Mouse (Mus musculus): ENCODE data around the gene Axl.

Axl gene

DNA sequence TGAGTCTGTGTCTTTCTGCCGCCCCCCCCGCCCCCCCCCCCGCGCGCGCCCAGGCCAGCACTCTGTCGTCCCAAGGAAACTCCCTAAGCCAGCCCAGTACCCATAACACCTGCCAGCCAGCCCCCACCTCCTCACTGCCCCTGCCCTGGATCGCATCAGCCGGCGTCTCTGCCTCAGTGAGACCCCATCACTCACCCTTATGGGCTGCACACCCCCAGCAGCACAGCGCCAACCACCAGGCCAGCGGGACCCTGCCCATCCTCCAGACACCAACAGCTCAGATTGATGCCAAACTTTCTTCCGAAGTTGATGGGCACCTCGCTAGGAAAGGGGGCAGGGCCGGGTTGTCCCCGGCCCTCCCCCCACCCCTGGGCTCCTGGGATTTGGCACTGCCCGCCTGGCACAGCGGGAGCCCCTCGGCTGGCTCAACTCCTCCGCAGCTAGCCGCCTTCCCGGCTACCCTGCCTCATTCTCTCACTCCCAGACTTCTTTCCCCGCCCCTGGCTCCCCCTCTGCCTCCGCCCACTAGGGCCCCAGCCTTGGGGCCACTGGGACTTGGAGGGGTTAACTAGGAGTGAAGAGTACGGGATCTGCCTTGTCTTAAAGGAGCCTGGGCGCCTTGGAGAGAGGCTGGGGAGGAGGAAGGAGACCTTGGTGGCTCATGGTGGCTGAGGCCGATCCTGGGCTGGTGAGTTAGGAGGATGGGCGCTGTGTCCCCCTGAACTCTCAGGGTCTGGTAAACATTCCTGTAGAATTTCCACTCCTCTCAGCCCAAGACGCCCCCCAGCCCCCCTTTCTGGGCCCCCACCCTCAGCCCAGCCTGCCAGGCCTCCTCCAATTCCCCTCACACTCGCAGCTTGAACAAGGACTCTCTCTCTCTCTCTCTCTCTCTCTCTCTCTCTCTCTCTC lies at the start of gene Axl:
Axl (minus strand) TSS at position 486 of the 909 bp plus-strand sequence.
- peak; percentile 67 for DNase-seq (ENCODE audit: low spot score)

- peak; percentile 27 for DNase-seq (ENCODE audit: low spot score)
Measured at GRCm38 (mm10) chr7:25835188-25835891, 46.8 kb upstream of the Axl start.

DNA sequence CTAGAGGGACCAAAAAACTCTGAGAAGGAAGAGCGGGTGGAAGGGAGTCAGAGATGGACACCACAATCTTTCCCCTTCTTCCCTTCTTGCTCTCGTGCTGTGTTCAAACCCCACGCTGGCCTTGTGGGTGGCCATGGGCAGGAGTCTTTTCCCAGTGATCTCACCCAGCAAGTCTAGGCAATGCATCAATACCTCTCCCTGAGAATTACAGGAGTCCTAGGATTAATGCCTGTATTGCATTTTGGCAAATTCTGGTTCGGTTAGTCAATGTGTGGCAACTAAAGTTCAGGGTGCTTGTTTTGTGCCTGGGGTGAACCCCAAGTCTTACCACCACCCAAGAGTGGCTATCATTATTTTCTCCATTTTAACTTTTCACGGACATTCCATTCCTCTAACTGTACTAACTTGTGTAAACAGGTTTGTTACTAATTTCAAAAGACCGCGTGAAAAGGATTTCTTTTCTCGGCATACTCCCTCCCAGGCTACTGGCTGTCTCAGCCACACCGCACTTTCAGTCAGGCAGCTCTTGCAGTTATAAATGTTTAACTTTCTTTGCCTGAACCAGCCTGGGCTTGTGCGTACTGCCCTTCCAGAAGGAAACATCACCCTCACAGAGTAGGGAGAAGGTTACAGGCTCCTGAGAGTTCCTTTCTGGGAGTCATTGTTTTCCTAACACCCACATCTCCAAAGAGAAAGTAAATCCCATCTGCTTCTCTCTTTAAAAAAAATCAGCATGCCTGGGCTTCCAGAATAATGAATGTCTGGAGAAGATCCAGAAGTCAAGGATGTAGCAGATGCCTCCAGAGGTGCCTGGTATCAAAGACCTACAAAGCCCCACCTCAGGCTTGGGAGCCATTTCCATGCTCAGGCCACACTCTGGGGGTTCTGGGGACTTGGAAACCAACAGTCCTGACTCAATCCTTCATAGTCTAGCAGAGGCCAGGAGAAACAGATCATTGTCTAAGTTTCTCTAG lies 43.3 kb upstream of the Axl start:
- peak; percentile 15 for DNase-seq (ENCODE audit: low spot score)

GRCm38 (mm10) chr7:25830251-25830650 lies 41.7 kb upstream of the Axl start:
- no peak for DNase-seq (ENCODE audit: low spot score)

- DNase-seq (ENCODE audit: low spot score) = peak; percentile 89
Measured at GRCm38 (mm10) chr7:25827199-25827598, 38.7 kb upstream of the Axl start.

- no peak for DNase-seq (ENCODE audit: low spot score)
Measured at GRCm38 (mm10) chr7:25826029-25826428, 37.5 kb upstream of the Axl start.

DNA sequence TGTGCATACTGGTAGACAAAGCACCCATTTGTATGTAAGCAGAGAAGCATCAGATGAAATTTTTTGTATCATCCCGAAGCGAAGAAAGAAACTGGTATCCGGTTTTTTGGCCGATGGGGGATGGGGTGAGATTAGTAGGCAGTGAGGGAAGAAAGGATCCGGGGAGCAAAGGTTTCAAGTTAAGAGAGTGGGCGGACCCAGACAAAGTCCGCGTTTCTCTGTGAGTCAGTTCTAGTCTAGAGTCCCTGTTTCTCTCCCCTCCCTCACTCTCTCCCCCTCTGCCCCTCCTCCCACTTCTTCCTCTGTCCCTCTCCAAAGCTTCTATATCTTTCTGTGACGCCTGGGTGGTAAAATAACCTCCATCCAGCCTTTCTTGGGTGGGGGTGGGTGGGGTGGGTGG lies 36.5 kb upstream of the Axl start:
- no peak for DNase-seq (ENCODE audit: low spot score)

- DNase-seq (ENCODE audit: low spot score) = no peak
Measured at GRCm38 (mm10) chr7:25816241-25816919, 27.9 kb upstream of the Axl start, which contains the start of gene Cyp2s1. Gene Cyp2s1 (minus strand): TSS chr7:25816913.

DNA sequence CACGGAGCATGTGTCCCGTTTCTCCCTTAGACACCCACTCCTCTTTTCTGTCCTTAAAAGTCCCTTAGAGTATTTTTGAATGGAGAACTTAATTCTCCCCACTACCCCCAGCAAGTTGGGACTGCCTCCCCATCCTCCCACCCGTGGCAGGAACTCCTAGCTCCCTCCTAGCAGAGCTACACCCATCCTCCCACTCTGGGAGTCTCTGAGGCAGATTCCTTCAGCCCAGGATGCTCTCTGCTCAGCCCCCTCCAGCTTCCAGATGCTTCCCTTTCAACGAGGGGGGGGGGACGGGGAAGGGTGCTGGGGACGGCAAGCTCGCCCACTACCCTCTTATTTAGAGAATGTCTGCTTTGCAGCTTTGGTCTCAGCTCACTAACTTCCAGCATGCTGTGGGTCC lies 27.1 kb upstream of the Axl start:
- no peak for DNase-seq (ENCODE audit: low spot score)

DNA sequence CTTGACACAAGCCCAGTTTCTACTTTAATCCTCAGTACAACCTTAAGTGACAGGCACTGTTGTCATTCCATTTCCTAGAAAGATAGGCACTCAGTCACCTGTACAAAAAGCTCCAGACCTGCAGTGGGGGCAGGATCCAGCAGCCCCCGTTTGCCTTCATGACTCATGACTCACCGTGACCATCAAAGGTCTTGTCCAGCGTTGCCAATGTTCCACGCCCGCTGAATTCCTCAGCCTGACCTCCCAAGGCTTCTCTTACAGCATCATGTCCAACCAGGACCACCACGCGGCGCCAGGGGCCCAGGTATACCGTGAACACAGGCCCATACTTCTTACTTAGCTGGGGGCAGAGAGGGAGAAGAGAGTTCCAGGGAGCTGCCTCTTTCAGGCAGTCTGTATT lies 26.2 kb upstream of the Axl start:
- no peak for DNase-seq (ENCODE audit: low spot score)

DNA sequence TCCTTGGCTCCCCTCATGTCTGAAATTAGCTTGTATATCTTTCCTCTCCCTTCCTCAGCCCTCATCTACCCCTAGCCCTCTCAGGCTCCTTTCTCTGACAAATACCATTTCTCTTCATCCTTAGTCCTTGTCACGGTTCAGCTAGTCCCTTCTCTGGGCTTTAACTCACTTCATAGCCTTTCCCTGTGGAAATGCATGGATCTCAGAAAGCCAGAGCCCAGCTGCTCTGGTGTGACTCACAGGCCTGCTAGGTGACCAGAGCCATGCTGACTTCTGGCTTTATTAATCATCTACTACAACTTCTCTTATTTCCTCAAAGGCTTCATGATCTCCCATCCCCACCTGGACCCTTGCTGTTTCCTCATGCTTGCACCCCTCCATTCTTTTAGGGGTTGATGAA lies 23.7 kb upstream of the Axl start:
- no peak for DNase-seq (ENCODE audit: low spot score)

GRCm38 (mm10) chr7:25811716-25812115 lies 23.2 kb upstream of the Axl start:
- DNase-seq (ENCODE audit: low spot score) = no peak

- peak; percentile 86 for DNase-seq (ENCODE audit: low spot score)
Measured at GRCm38 (mm10) chr7:25805631-25806343, 17.3 kb upstream of the Axl start.

DNA sequence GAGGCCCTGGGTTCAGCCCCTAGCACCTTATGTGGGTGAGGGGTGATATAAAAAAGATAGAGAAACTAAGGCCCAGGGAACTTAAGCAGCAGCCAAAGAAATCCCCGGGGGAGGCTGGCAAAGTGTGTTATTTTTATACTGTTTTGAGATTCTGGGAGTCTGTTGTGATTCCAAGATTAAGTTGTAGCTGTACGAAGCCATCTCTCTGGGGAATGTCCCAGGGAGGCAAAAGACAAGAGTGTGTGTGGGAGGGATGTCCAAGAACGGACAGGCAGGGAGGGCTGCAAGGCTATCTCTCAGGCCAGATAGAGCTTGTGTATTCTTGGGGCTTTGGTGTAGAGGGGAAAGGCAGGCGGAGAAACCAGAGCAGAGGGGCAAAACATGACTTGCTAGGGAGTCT lies 16.3 kb upstream of the Axl start:
- peak; percentile 58 for DNase-seq (ENCODE audit: low spot score)

- DNase-seq (ENCODE audit: low spot score) = no peak
Measured at GRCm38 (mm10) chr7:25803460-25803859, 15.0 kb upstream of the Axl start.

DNA sequence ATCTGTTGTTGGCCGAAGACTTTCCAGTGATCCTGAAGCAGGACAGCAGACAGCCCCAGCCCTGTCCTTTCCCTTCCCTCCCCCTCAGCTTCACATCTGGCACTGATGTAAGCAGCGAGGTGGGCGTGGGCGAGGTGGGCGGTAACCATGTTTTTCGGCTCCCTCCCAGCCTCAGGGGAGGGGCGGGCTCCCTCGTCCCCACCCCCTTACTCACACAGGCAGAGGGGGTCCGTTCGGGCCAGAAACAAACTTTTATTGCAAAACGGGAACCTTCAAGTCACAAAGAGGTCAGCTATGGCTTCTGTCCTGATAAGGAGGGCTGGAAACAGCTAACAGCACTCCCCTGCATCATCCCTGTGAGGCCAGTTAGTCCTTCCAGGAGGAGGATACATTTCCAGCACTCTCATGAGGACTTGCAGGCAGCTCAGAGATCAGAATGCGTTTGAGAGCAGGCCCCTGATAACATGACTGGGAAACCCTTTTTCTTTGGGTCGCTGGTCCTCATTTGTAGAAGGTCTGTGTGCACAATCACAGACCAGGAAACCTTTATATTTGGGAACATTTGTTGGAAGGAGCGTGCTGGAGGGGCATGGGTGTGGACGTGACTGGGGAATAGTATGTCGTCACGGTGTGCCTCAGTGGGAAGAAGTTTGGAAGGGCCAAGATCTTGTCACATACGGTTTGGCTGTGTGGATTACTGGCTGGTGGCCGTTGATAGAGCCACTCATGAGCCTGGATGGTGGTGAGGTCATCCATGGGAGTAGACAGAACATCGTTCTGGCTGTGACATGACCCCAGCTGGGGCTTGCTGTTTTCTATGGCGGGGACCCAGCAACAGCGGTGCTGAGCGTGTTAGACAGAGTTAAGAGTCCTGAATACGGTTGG lies 14.0 kb upstream of the Axl start:
- peak; percentile 58 for DNase-seq (ENCODE audit: low spot score)

DNA sequence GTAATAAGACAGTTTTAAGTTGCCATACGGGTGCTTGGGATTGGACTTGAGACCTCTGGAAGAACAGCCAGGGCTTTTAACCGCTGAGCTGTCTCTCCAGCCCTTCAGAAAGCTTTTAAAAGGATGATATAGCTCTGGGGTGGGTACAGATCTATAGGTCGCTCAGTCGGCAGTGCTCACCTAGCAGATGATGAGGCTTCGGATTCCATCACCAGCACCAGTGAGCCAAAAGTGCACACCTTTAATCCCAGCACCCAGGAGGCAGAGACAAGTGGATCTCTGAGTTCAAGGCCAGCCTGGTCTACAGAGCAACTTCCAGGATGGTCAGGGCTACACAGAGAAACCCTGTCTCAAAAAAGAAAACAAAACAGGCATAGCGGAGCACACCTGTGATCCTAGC lies 12.5 kb upstream of the Axl start:
- DNase-seq (ENCODE audit: low spot score) = no peak

DNA sequence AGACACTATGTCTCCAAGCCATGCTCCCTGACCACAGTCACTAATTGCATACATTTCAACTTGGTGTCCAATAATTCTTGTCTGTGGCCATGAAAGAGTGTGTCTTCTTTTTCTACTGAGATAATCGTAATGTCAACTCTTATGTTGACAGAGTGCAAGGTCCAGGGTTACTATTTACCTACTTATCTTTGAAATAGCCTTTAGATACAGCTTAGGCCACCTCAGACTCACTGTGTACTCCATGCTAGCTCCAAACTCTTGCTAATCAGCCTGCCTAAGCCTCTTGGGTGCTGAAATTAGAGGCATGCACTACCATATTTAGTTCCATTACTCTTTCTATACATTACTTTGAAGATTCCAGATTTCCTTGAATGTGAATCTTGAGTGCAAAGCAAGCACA lies 10.9 kb upstream of the Axl start:
- no peak for DNase-seq (ENCODE audit: low spot score)

DNA sequence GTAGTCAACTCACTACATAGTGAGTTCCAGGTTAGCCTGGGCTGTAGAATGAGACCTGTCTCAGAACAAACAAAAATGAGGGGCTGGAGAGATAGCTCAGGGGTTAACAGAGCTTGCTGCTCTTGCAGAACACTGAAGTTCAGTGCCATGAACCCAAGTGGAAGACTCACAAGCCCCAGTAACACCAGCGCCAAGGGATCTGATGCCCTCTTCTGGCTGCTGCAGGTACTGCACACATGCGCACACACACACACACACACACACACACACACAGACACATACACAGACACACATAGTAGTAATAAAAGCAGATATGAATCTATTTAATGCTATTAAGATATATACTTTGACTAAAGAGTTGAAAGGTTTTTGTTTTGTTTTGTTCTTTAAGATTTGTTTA lies 10.0 kb upstream of the Axl start:
- no peak for DNase-seq (ENCODE audit: low spot score)

DNA sequence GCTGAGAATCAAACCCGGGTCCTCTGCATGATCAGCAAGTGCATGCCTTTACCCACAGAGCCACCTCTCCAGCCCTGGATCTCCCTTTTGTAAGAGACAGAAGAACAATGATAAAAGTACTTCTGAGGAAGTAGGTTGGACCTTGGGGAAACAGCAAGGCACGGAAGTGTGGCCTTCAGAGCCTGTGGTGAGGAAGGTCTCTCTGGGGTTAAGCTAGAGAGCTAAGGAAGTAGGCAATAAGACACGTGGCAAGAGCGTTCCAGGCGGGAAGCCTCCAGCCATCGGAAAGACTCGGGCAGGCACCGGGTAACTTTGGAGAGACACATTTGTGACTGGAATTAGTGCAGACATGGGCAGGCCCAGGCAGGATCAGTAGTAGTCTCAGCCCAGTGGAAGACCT lies 6.3 kb upstream of the Axl start:
- no peak for DNase-seq (ENCODE audit: low spot score)

Measured in adipocyte (in vitro differentiated cells).